Mouse (Mus musculus): ENCODE results near the gene Gm21964.
A peak's percentile ranks its signal among the peaks of the same experiment; 100 is the strongest.

Gm21964 gene

GRCm38 (mm10) chr8:110100907-110101306 is at the start of gene Gm21964:
Gene Gm21964, plus strand, starts transcription at chr8:110101207.
- DNase-seq: no peak

DNA sequence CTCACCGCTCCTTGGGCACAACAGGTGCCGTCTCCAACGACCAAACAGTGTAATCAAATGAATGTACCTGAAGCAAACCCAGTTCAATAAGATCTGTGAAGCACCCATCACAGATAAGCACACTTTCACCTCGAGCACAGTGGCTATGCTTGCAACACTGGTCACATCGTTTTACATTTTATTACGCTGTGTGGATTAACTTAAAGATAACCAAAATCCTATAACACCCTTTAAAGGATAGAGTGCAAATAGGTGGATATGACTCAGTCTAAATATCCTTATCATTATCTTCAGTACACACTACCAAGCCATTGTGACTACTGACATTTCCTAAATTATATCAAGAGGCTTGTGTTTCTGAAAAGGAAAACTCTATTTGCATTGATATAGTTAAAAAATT is 49.8 kb upstream of the Gm21964 start:
- DNase-seq: no peak

- DNase-seq: no peak
These were observed 42.8 kb upstream of the Gm21964 start for GRCm38 (mm10) chr8:110058207-110058606.

- no peak for DNase-seq
These were observed 36.8 kb upstream of the Gm21964 start for GRCm38 (mm10) chr8:110064161-110064560.

DNA sequence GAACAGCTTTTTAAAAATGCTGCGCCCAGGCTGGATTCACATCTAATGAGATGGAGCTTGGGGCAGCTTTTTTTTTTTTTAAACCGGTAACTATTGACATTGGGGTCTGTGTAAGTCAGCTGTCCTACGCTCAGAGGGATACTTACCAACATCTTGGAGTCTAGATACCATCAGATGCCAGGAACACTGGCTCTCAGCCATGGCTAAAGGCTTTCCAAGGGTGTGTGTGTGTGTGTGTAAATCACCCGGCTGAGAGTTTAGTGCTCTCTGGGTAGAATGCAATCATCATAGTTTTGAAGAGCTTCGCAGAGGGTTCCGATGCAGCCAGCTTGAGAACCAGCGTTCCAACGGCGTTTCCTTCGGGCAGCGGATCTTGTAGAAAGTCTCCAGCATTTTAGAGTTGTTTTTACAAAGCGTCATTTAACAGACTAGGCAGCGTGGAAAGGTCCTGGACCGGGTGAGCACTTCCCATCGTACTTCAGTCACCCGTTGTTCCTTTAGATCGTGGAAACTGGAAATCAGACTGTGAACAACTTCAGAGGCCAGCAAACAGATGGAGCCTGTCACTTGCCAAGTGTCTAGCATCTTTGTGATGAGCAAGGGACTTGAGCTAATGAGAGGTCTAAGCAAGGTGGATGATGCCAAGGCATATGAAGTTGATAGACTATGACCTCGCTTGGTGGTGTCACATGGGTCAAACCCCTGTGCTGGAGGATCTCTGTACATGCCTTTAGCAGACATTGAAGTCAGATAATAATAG is 36.2 kb upstream of the Gm21964 start:
- no peak for DNase-seq

- no peak for DNase-seq
These were observed 35.3 kb upstream of the Gm21964 start for GRCm38 (mm10) chr8:110065676-110066075.

- no peak for DNase-seq
These were observed 31.3 kb upstream of the Gm21964 start for GRCm38 (mm10) chr8:110069706-110070105.

DNA sequence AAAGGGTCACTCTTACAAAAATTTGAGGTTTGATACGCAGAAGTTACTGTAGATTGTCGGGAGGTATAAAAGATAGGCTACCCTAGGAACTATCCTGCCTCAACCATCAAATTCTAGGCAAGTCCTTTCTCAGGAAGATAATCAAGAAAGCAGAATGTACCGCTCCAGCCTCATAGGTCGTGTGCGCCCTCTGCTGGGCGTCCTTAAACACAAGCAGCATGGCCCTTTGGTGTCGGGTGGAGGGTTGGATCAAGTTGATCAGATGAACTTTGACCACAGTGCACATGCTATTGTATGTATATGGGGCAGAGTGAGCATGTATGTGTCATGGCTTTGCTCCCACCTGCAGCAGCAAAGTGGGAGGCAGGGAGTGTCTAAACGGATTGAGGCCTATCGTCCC is 29.4 kb upstream of the Gm21964 start:
- peak; percentile 80 for DNase-seq

- DNase-seq: no peak
These were observed 26.5 kb upstream of the Gm21964 start for GRCm38 (mm10) chr8:110074496-110074895.

DNA sequence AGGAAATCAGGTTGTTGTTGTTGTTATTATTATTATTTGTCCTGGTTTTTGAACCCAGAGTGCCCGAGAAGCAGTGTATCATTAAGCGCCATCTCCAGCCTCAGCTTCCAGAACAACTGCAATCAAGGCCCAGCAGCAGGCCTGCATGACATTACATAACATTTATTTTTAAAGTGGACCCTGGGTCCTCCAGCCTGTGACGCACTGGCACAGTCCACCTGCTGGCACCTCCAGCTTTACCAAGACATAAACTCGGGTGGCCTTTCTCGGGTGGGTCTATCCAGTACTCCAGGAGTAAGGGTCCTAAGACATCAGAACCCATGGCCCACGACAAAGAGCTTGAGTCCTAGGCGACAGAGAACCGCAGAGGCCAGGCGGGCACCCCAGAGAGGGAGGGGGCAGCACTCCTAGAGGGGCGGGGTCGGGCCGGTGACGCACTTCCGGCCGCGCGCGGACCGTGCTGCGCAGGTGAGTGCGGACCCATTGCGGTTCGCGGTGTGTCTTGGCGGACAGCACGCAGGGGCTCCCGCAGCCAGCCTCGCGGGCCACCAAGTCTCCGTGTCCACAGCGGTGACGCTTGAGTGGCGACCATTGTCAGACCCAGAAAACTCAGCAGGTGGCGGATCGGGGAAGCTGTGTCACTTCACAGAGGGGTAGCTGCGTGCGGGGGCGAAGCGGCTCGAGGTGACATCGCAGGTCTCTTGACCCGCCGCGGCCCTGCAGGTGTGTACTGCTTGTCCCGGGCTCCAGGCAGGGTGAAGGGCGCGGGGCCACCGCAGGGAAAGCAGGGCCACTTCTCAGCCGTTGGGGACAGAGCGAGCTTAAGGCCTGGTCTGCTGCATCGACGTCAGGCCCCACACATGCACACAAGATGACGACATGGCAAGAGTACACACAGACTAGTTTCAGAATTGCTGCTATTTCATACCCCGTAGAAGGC is 21.5 kb upstream of the Gm21964 start, which contains the start of gene Zfp612:
Gene Zfp612 (plus strand): TSS at position 465 of the 940 bp plus-strand sequence.
- DNase-seq: peak; percentile 75

GRCm38 (mm10) chr8:110082416-110083105 is 18.4 kb upstream of the Gm21964 start:
- no peak for DNase-seq

DNA sequence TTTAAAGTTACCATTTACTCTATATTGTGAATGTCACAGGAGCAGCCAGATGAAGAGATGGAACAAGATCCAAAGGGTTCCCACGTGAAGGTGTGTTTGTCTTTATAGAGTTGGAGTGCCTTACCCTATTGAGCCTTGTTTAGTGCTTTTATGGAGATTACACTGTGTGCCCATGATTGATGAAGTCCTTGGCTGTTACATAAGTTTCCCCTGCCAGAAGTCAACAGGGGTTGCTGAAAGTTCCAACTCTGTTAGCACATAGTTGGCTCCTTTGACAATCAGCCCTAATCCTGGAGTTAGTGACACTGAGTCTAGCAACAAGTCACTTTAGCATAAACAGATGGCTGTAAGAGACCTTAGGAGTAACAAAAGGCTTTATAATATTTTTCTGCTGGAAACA is 9.1 kb upstream of the Gm21964 start:
- DNase-seq: peak; percentile 27

DNA sequence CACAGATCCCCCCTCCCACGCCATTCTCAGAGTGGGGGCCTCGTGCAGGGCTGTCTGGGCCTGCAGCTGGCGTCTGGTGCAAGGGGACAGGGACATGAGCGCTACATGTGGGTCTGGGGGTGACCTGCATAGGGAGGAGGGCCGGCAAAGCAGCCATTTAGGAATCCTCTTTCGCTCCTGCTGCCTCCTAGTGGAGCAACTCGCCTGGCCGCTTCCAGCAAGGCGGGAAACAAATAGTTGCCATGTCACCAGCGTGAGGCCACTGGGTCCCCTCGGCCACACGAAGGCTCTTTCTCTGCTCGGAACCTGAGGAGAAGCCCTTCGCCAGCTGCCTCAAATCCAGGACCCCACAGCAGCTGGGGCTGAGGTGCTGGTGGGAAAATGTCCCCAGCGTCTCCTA is 669 bp downstream of the Gm21964 start:
- no peak for DNase-seq

GRCm38 (mm10) chr8:110102653-110103052 is 1.6 kb downstream of the Gm21964 start, which contains the start of gene Gm17720:
Gene Gm17720, minus strand, starts transcription at chr8:110102753.
- DNase-seq: peak; percentile 16

- peak; percentile 18 for DNase-seq
These were observed 18.7 kb downstream of the Gm21964 start for GRCm38 (mm10) chr8:110119715-110120114.

DNA sequence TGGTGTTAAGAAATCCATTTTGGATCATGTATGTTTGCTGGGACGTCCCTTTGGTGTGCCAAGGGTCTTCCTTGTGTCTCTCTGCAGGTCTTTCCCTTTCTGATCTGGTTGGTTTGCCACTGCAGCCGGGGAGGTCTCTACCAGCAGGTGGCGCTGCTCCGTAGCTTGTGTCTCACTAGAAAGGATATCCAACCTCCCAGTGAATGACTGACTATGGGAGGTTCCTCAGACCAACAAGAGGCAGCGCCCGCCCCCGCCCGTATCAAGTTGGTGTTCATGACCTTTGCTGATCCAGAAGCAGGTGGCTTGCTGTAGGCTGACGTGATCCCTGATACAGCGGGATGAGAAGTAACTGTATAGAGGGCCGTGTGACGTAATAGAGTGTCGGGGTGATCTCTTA is 29.5 kb downstream of the Gm21964 start:
- peak; percentile 86 for DNase-seq

- DNase-seq: no peak
These were observed 33.2 kb downstream of the Gm21964 start for GRCm38 (mm10) chr8:110134236-110134635.

DNA sequence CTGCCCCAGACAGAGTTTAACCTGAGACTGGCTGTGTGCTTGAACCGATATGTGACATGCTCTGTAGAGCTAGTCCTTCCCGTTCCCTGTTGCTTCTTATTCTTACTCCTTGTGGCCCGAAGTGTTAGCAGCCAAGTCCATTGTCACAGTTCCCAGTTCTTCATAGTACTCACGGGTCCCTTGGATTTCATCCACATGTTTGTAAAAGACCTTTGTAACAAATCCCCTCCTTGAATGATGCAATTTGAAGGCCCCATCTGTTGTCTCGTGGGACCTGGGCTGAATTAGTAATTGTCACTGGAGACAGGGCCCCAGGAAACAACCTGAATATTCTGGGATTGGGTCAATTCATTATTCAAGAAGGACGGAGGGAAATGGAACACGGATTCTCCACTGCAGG is 34.5 kb downstream of the Gm21964 start:
- DNase-seq: no peak

DNA sequence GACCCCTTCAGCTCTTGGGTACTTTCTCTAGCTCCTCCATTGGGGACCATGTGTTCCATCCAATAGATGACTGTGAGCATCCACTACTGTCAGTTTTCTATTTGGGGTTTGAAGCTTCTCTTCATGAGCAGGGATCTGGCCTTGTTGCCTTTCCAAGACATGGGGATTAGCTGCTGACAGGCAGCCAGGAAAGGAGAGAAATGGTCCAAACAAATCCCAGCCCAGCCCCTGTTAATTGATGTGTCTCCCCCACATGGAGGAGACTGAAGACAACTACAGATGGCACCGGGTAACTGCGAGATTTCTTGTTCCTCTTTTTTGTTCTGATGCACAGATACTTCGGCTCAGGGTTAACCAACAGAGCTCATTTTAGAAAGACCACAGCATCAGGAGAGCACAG is 39.1 kb downstream of the Gm21964 start:
- no peak for DNase-seq

- no peak for DNase-seq
These were observed 39.8 kb downstream of the Gm21964 start for GRCm38 (mm10) chr8:110140770-110141169.

DNA sequence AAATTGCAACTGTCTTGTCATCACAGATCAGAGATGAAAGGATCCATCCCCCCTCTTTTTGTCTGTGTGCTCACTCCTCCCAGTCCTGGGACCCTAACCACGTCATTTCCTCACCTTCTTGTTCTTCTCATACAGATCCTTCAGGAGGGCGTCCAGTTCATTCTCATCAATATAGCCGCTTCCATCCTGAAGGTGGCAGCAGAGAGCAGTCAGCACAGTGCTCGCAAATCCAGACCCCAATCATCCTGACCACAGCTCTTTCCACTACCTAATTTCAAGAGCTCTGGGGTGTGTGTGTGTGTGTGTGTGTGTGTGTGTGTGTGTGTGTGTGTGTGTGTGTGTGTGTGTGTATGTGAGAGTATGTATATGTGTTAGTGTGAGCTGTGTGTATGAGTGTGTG is 44.5 kb downstream of the Gm21964 start:
- DNase-seq: peak; percentile 67

DNA sequence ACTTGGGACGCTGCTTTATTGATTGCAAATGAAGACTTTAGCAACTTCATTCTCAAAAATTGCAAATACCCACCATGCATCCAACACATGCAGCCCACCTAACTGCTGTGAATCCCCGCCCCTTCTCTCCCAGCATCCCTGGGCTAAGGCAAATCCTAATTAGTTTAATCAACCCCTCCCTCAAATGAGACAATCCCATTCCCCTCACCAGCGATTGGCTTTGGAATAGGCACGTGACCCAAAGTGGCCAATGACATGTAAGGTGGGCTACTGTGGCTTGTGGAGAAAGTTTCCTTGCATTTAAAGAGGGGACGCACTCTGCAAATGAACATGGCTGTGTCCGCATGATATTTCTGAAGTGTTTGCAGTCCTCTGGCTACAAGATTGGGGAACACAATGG is 51.9 kb downstream of the Gm21964 start:
- DNase-seq: no peak
